Comparison of ENCODE assay signal across 30 mouse cellular contexts in the genomic region with DNA sequence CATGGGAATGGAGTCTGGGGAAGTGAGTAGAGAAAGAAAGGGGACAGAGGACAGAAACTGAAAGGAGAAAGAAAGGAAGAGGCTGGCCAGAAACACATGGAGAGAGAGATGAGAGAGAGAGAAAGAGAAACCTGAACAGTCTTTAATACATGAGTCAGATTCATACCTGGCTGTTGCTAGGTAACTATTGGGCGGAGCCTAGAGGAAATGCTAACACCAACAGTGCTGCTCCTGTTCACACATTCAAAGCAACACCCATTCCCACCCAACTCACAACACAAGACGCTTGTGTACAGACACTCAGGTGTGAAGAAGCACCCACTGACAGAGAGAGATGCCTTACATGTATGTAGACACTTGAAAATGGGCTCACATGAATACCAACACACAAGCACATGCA. TPM values are rescaled to one million over a fixed set of nuclear protein-coding genes. Genes with fewer than 3 reads are reported as not detected.
DNase-seq lines count a peak whose midpoint lies in the region; ATAC-seq and TF ChIP-seq lines count a peak whose summit lies in the region.
"Had no signal": no experiment of that assay in that cellular context is flagged by ENCODE, and none has a peak within 500 bp of the region (broad histone marks: within the 10 kb centered on the region; RNA-seq: fewer than 3 reads in every experiment).

No protein-coding gene starts in this region.

- H3K4me3 ChIP-seq in lung, postnatal 0 days (ENCODE audit: low read depth, low read length) = no peak overlapping the region
- no peak overlapping the region for H3K4me3 ChIP-seq in lung, adult 2 months (replicated peaks; ENCODE audit: extremely low read depth, low read depth, low read length)
- no peak overlapping the region for H3K4me3 ChIP-seq in CH12.LX (replicated peaks in 1 of 3; ENCODE audit: low read depth in 2 of 3, low read length in 2 of 3, poor library complexity in 1 of 3)
- no peak overlapping the region for H3K4me3 ChIP-seq in stomach, postnatal 0 days (ENCODE audit: low read depth, low read length)
- H3K4me3 ChIP-seq: embryonic facial prominence, embryonic 13.5 days; embryonic facial prominence, embryonic 15.5 days; erythroblast, embryonic 14.5 days; forebrain, embryonic 10.5 days; forebrain, embryonic 12.5 days had no signal

- no peaks in the 10 kb centered on the region for H3K4me1 ChIP-seq in lung, postnatal 0 days (ENCODE audit: insufficient read depth, low read depth, low read length)
- no peaks in the 10 kb centered on the region for H3K4me1 ChIP-seq in lung, adult 2 months (ENCODE audit: control insufficient read depth, insufficient read depth, low read length)
- H3K4me1 ChIP-seq in CH12.LX (ENCODE audit: control insufficient read depth in 1 of 2, insufficient read depth in 2 of 2) = peaks cover 9 to 32% of the 10 kb centered on the region in 2 experiments
- H3K4me1 ChIP-seq in stomach, postnatal 0 days (replicated peaks; ENCODE audit: control insufficient read depth, insufficient read depth) = no peaks in the 10 kb centered on the region; the same call in 1 of the 2 replicates
- H3K4me1 ChIP-seq: forebrain, embryonic 12.5 days had no signal

- no peak for ATAC-seq in lung, postnatal 0 days
- ATAC-seq in stomach, postnatal 0 days (ENCODE audit: low FRiP score, low TSS enrichment) = peak; percentile 48; the same call in 1 of the 2 replicates
- ATAC-seq: forebrain, embryonic 14.5 days; forebrain, postnatal 0 days had no signal

- H3K27ac ChIP-seq in lung, postnatal 0 days (ENCODE audit: low read length) = no peak overlapping the region
- no peak overlapping the region for H3K27ac ChIP-seq in CH12.LX (ENCODE audit: insufficient read depth, low read depth)
- H3K27ac ChIP-seq in stomach, postnatal 0 days (replicated peaks) = 0 out of 2 replicates have a peak overlapping the region, but pooled peaks have one; percentile 1
- H3K27ac ChIP-seq: embryonic facial prominence, embryonic 13.5 days; embryonic facial prominence, embryonic 15.5 days; forebrain, embryonic 10.5 days; forebrain, embryonic 12.5 days had no signal

- H3K36me3 ChIP-seq in lung, postnatal 0 days (ENCODE audit: insufficient read depth, low read length) = no peaks in the 10 kb centered on the region
- H3K36me3 ChIP-seq in CH12.LX (replicated peaks in 1 of 2; ENCODE audit: control insufficient read depth in 1 of 2, insufficient read depth in 1 of 2, low read length in 1 of 2) = no peaks in the 10 kb centered on the region
- no peaks in the 10 kb centered on the region for H3K36me3 ChIP-seq in stomach, postnatal 0 days (ENCODE audit: control insufficient read depth, insufficient read depth, low read length)
- H3K36me3 ChIP-seq: embryonic facial prominence, embryonic 13.5 days; embryonic facial prominence, embryonic 15.5 days; forebrain, embryonic 10.5 days; forebrain, embryonic 12.5 days had no signal

- H3K79me2 ChIP-seq in CH12.LX (replicated peaks; ENCODE audit: control insufficient read depth, extremely low read depth, insufficient read depth, poor library complexity, severe bottlenecking) = no peaks in the 10 kb centered on the region

- no peak for TF ChIP-seq EP300 in lung, postnatal 0 days (IDR thresholded peaks at IDR 0.05)
- TF ChIP-seq EP300 in CH12.LX (IDR thresholded peaks at IDR 0.05; ENCODE audit: low read length) = no peak
- TF ChIP-seq EP300 in stomach, postnatal 0 days (optimal IDR thresholded peaks at IDR 0.05) = no peak

- no peak for TF ChIP-seq POLR2A in lung, adult 2 months (IDR thresholded peaks at IDR 0.05; ENCODE audit: borderline replicate concordance, extremely low read depth, low read depth, low read length)
- TF ChIP-seq POLR2A in CH12.LX (IDR thresholded peaks at IDR 0.05; ENCODE audit: low read depth, low read length) = no peak

- H3K9me3 ChIP-seq in lung, postnatal 0 days (ENCODE audit: low read length) = no peaks in the 10 kb centered on the region
- no peaks in the 10 kb centered on the region for H3K9me3 ChIP-seq in CH12.LX (replicated peaks; ENCODE audit: low read length)
- H3K9me3 ChIP-seq in stomach, postnatal 0 days (ENCODE audit: control insufficient read depth, low read length) = no peaks in the 10 kb centered on the region
- H3K9me3 ChIP-seq: embryonic facial prominence, embryonic 13.5 days; embryonic facial prominence, embryonic 15.5 days; forebrain, embryonic 10.5 days; forebrain, embryonic 12.5 days had no signal

- H3K27me3 ChIP-seq in lung, postnatal 0 days (replicated peaks; ENCODE audit: insufficient read depth, low read length) = no peaks in the 10 kb centered on the region
- H3K27me3 ChIP-seq in CH12.LX (replicated peaks) = peaks cover 4% of the 10 kb centered on the region
- no peaks in the 10 kb centered on the region for H3K27me3 ChIP-seq in stomach, postnatal 0 days (ENCODE audit: control insufficient read depth, insufficient read depth, low read length)
- H3K27me3 ChIP-seq: embryonic facial prominence, embryonic 13.5 days; embryonic facial prominence, embryonic 15.5 days; forebrain, embryonic 12.5 days had no signal

- intact Hi-C loops in heart, postnatal 14 days (cut with DNase I) = no loop called here

- TF ChIP-seq CTCF in lung, postnatal 0 days (IDR thresholded peaks at IDR 0.05) = no peak
- TF ChIP-seq CTCF in lung, adult 2 months (IDR thresholded peaks at IDR 0.05; ENCODE audit: insufficient read depth, low read length) = no peak
- no peak for TF ChIP-seq CTCF in CH12.LX (conservative IDR thresholded peaks at IDR 0.05 in 1 of 2, IDR thresholded peaks at IDR 0.05 in 1 of 2; ENCODE audit: low read depth in 2 of 2, low read length in 2 of 2)
- no peak for TF ChIP-seq CTCF in stomach, postnatal 0 days (IDR thresholded peaks at IDR 0.05; ENCODE audit: low read depth)

- no peak for TF ChIP-seq RAD21 in CH12.LX (IDR thresholded peaks at IDR 0.05; ENCODE audit: low read depth, low read length)

- in situ Hi-C loops in CH12.LX (cut with MboI; ENCODE audit: low pct_ligation_motif_present, low pct_unique_long_range_greater_than_20kb, low sequenced_read_pairs) = no loop called here

- WGBS in lung, postnatal 0 days = 49% methylated on average over 2 of the region's 2 CpGs
- WGBS in lung, adult 2 months = 67% methylated on average over 2 of the region's 2 CpGs
- WGBS in stomach, postnatal 0 days = 49% methylated on average over 2 of the region's 2 CpGs

- DNase-seq in lung, postnatal 0 days (ENCODE audit: low spot score) = peak; percentile 37
- DNase-seq in lung, adult 2 months = no peak
- DNase-seq in lung, postnatal 36 days = peak; percentile 52
- no peak for DNase-seq in lung, postnatal 25 days (ENCODE audit: low spot score)
- peak; percentile 31 for DNase-seq in CH12.LX (ENCODE audit: extremely low read depth)
- peak; percentile 66 for DNase-seq in stomach, postnatal 0 days (ENCODE audit: low spot score)
- DNase-seq in spleen, adult 12 weeks (ENCODE audit: low spot score) = no peak
- DNase-seq in heart, postnatal 14 days = no peak
- DNase-seq: adrenal gland, adult 2 months; adrenal gland, postnatal 10 days; adrenal gland, postnatal 25 days; cerebellum, adult 11 months; cerebellum, adult 18-20 months; cerebellum, adult 8-10 months; cerebellum, adult 9-11 months; cerebellum, postnatal 14 days; cerebellum, postnatal 36 days; embryo, embryonic 11 days; forebrain, postnatal 0 days had no signal

- no peak overlapping the region for H3K4me2 ChIP-seq in lung, postnatal 0 days (replicated peaks; ENCODE audit: low read depth, low read length)
- no peak overlapping the region for H3K4me2 ChIP-seq in CH12.LX (ENCODE audit: insufficient read depth, low read depth, poor library complexity, severe bottlenecking)
- H3K4me2 ChIP-seq in stomach, postnatal 0 days (replicated peaks; ENCODE audit: low read depth) = no peak overlapping the region
- H3K4me2 ChIP-seq: embryonic facial prominence, embryonic 13.5 days; embryonic facial prominence, embryonic 15.5 days; forebrain, embryonic 12.5 days had no signal

- dilution Hi-C loops in CH12.LX (cut with MboI; ENCODE audit: extremely low pct_ligation_motif_present, extremely low pct_unique_long_range_greater_than_20kb, low sequenced_read_pairs) = no loop called here

- no peak overlapping the region for H3K9ac ChIP-seq in lung, postnatal 0 days (replicated peaks; ENCODE audit: low read depth)
- no peak overlapping the region for H3K9ac ChIP-seq in CH12.LX (ENCODE audit: insufficient read depth, low read depth)
- H3K9ac ChIP-seq in stomach, postnatal 0 days (ENCODE audit: low read length) = no peak overlapping the region
- H3K9ac ChIP-seq: embryonic facial prominence, embryonic 13.5 days; embryonic facial prominence, embryonic 15.5 days; forebrain, embryonic 12.5 days; forebrain, postnatal 0 days had no signal

RNA-seq across cellular contexts. Expression of a gene that starts 3.7 kb away (rescaled TPM):
- polyA plus RNA-seq in lung, postnatal 0 days (2015; fragmentation: Nextera tagmentation; extraction: Ambion mirVana) = 0.47 and 0.71 TPM in 2 replicates
- 2.0 and 21.7 TPM in 2 replicates for polyA plus RNA-seq in lung, adult 2 months (2012; rRNA removed)
- total RNA-seq in CH12.LX (2012; rRNA removed) (not detected in 2 replicates), CH12.LX (2014; rRNA removed) (not detected in 2 replicates)
- polyA plus RNA-seq in CH12.LX (2012; ENCODE audit: insufficient read length, low read depth) = not detected in 2 replicates
- 75.8 and 84.1 TPM in 2 replicates for polyA plus RNA-seq in stomach, postnatal 0 days (2015; fragmentation: Nextera tagmentation; extraction: Ambion mirVana)
- total RNA-seq in heart, postnatal 14 days (2021) = under 1 TPM; 0.57 to 0.59 TPM
- total RNA-seq: MEL had no signal
- polyA plus RNA-seq: C2C12 had no signal

RNA-seq across cellular contexts. Expression of a gene that starts 10.5 kb away (rescaled TPM):
- polyA plus RNA-seq in lung, postnatal 0 days (2015; fragmentation: Nextera tagmentation; extraction: Ambion mirVana) = 14.9 and 15.7 TPM in 2 replicates
- 27.7 and 29.8 TPM in 2 replicates for polyA plus RNA-seq in lung, adult 2 months (2012; rRNA removed)
- total RNA-seq in CH12.LX (2012; rRNA removed) (0.25 TPM in 1 of 2 replicates, not detected in the other), CH12.LX (2014; rRNA removed) (not detected in 2 replicates)
- polyA plus RNA-seq in CH12.LX (2012; ENCODE audit: insufficient read length, low read depth) = 0.29 and 0.83 TPM in 2 replicates
- polyA plus RNA-seq in stomach, postnatal 0 days (2015; fragmentation: Nextera tagmentation; extraction: Ambion mirVana) = 9.9 TPM in 2 replicates
- 10 to 100 TPM; 11.7 to 15.2 TPM for total RNA-seq in heart, postnatal 14 days (2021)
- polyA plus RNA-seq: erythroblast, embryonic 14.5 days had no signal

RNA-seq across cellular contexts. Expression of a gene that starts 16.7 kb away (rescaled TPM):
- polyA plus RNA-seq in lung, postnatal 0 days (2015; fragmentation: Nextera tagmentation; extraction: Ambion mirVana) = not detected in 2 replicates
- 0.06 TPM in 1 of 2 replicates, not detected in the other for polyA plus RNA-seq in lung, adult 2 months (2012; rRNA removed)
- not detected in 2 replicates for total RNA-seq in CH12.LX (2012; rRNA removed)
- total RNA-seq in CH12.LX (2014; rRNA removed) = not detected in 2 replicates
- not detected in 2 replicates for polyA plus RNA-seq in CH12.LX (2012; ENCODE audit: insufficient read length, low read depth)
- 0.05 TPM in 1 of 2 replicates, not detected in the other for polyA plus RNA-seq in stomach, postnatal 0 days (2015; fragmentation: Nextera tagmentation; extraction: Ambion mirVana)
- not detected for total RNA-seq in heart, postnatal 14 days (2021)
- total RNA-seq: adrenal gland, adult 2 months; adrenal gland, postnatal 10 days; adrenal gland, postnatal 25 days; common myeloid progenitor, adult 5-6 weeks; ES-E14; forebrain, postnatal 0 days; MEL had no signal
- polyA plus RNA-seq: adrenal gland, adult 2 months; embryonic facial prominence, embryonic 11.5 days; embryonic facial prominence, embryonic 13.5 days; embryonic facial prominence, embryonic 15.5 days; erythroblast, embryonic 14.5 days; forebrain, embryonic 10.5 days; forebrain, embryonic 12.5 days; forebrain, embryonic 14.5 days; forebrain, postnatal 0 days had no signal

RNA-seq across cellular contexts. Expression of a gene that starts 17.4 kb away (rescaled TPM):
- polyA plus RNA-seq in lung, postnatal 0 days (2015; fragmentation: Nextera tagmentation; extraction: Ambion mirVana) = 0.04 and 0.06 TPM in 2 replicates
- 0.08 and 0.21 TPM in 2 replicates for polyA plus RNA-seq in lung, adult 2 months (2012; rRNA removed)
- not detected in 2 replicates for total RNA-seq in CH12.LX (2012; rRNA removed)
- not detected in 2 replicates for total RNA-seq in CH12.LX (2014; rRNA removed)
- not detected in 2 replicates for polyA plus RNA-seq in CH12.LX (2012; ENCODE audit: insufficient read length, low read depth)
- polyA plus RNA-seq in stomach, postnatal 0 days (2015; fragmentation: Nextera tagmentation; extraction: Ambion mirVana) = 1.1 TPM in 2 replicates
- under 1 TPM; 0.12 to 0.31 TPM for total RNA-seq in heart, postnatal 14 days (2021)
- total RNA-seq: ES-E14; forebrain, postnatal 0 days; MEL had no signal
- polyA plus RNA-seq: C2C12; embryonic facial prominence, embryonic 11.5 days; erythroblast, embryonic 14.5 days; forebrain, embryonic 10.5 days; forebrain, embryonic 12.5 days; forebrain, embryonic 14.5 days; forebrain, postnatal 0 days had no signal

RNA-seq across cellular contexts. Expression of a gene that starts 24.5 kb away (rescaled TPM):
- 27.0 and 28.5 TPM in 2 replicates for polyA plus RNA-seq in lung, postnatal 0 days (2015; fragmentation: Nextera tagmentation; extraction: Ambion mirVana)
- polyA plus RNA-seq in lung, adult 2 months (2012; rRNA removed) = 7.6 and 13.3 TPM in 2 replicates
- total RNA-seq in CH12.LX (2012; rRNA removed) = 31.4 and 36.3 TPM in 2 replicates
- total RNA-seq in CH12.LX (2014; rRNA removed) = 31.7 and 40.2 TPM in 2 replicates
- polyA plus RNA-seq in CH12.LX (2012; ENCODE audit: insufficient read length, low read depth) = 24.7 and 28.2 TPM in 2 replicates
- 39.3 and 40.7 TPM in 2 replicates for polyA plus RNA-seq in stomach, postnatal 0 days (2015; fragmentation: Nextera tagmentation; extraction: Ambion mirVana)
- total RNA-seq in heart, postnatal 14 days (2021) = 10 to 100 TPM; 66.8 to 69.4 TPM

Comparison
In these comparisons a context has a peak if more than half of its experiments do, and no peak if none do; other contexts are left out.
1. DNase-seq: peak in lung, postnatal 0 days (single experiment), lung, postnatal 36 days (single experiment), CH12.LX (single experiment) and stomach, postnatal 0 days (single experiment); none in lung, adult 2 months (single experiment), lung, postnatal 25 days (single experiment), spleen, adult 12 weeks (single experiment) and heart, postnatal 14 days (0 of 2).